Mouse (Mus musculus): Measurements from ENCODE around the gene Gm3138.
"Not testable (repeated sequence)": the region's sequence is repeated elsewhere in the genome, so short reads cannot be mapped to it uniquely, and the experiment has no call there.

Gene Gm3138

DNA sequence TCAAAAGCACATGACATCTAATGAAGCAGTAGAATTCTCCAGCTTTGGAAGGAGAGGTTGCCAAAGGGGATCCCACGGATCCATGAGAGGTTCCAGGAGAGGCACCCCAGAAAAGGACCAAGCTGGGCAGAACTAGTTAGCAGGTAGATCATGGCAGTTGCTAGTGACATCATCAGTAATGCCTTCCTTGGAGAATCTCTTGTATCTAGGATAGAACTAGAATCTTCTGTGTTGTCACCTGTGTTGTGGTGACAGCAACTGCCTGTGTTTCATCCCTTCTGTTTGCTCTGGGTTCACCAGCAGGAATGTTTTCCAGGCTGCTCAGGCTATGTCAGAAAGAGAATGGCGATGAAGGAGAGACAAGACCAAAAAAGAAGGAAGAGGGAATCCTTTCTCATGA is at the start of gene Gm3138:
TSS of gene Gm3138 (plus strand) at position 301 of the 400 bp plus-strand sequence.
- not testable (repeated sequence) for DNase-seq (ENCODE audit: low read depth)

DNA sequence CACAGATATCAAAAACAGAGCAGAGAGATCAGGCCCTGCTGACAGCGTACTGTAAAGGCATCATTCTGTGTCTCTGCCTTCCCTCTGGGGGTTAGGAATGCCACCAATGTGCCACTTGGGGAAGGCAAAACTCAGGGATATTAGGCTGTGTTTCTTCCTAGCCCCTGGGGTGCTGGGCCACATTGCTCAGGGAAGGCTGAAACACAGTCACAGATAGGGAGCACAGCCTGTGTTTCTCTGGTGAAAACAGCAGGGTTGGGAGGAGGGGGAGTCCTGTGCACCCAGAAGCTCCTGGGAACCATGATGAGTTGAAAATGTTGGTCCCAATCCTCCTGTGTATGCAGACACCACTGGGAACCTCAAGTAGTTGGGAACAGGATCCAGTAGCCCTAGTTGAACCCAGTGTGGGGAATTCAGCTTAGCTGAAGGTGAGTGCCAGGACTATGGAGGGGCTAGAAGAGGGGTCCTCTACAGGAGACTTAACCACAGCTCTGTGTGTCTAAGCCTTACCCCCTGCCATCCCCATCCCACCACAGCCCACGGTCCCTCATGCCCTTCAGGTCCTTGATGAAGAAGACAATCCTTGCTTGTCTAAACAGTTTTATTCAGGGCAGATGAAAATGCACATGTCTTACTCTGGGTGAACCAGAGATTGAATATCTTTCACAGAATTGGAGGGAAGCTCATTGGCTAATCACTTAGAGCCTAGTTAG is 20.0 kb downstream of the Gm3138 start:
- DNase-seq (ENCODE audit: low read depth) = not testable (repeated sequence)

DNA sequence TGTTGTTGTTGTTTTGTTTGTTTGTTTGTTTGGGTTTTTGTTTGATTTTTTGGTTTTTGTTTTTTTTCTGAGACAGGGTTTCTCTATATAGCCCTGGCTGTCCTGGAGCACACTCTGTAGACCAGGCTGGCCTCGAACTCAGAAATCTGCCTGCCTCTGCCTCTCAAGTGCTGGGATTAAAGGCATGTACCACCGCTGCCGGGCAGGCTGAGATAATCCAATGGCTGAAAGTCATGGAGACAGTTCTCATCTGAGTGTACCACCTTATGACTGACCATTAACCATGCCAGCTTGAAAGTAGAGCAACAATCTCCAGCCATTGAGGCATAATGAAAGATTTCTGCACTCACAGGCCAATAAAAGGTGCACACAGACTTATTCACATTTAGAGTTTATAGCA is 30.4 kb downstream of the Gm3138 start:
- DNase-seq (ENCODE audit: low read depth) = not testable (repeated sequence)
